15 mouse cellular contexts compared by ENCODE assay signal in genomic region chr10:61392584-61392983, GRCm38 (mm10). TPM values are rescaled to one million over a fixed set of nuclear protein-coding genes. Genes with fewer than 3 reads are reported as not detected.
"Had no signal": no experiment of that assay in that cellular context is flagged by ENCODE, and none has a peak within 500 bp of the region (broad histone marks: within the 10 kb centered on the region; RNA-seq: fewer than 3 reads in every experiment).

No protein-coding gene starts in this region.

- H3K4me1 ChIP-seq: midbrain, embryonic 15.5 days had no signal

- H3K4me2 ChIP-seq: limb, embryonic 12.5 days; liver, embryonic 13.5 days; midbrain, embryonic 11.5 days; midbrain, embryonic 15.5 days; neural tube, embryonic 12.5 days had no signal

- H3K36me3 ChIP-seq: limb, embryonic 12.5 days; liver, embryonic 13.5 days; midbrain, embryonic 15.5 days; neural tube, embryonic 12.5 days had no signal

- DNase-seq: kidney, adult 9 months; kidney, postnatal 4 days; liver; liver, embryonic 13.5 days; liver, postnatal 0 days; thymus, adult 2 months; thymus, postnatal 25 days had no signal

- H3K9ac ChIP-seq: limb, embryonic 12.5 days; liver, embryonic 13.5 days; liver, postnatal 0 days; midbrain, embryonic 15.5 days; neural tube, embryonic 12.5 days had no signal

- H3K9me3 ChIP-seq: limb, embryonic 12.5 days; liver, embryonic 13.5 days; midbrain, embryonic 15.5 days; neural tube, embryonic 12.5 days had no signal

- H3K27ac ChIP-seq: layer of hippocampus, adult 2 months; limb, embryonic 12.5 days; liver, embryonic 13.5 days; macrophage; midbrain, embryonic 15.5 days; neural tube, embryonic 12.5 days had no signal

- ATAC-seq: inflammation-experienced regulatory T-cells, adult 6 months; liver, postnatal 0 days; midbrain, embryonic 15.5 days had no signal

- H3K27me3 ChIP-seq: liver, embryonic 13.5 days; midbrain, embryonic 15.5 days; neural tube, embryonic 12.5 days had no signal

- H3K4me3 ChIP-seq: layer of hippocampus, adult 2 months; limb, embryonic 12.5 days; liver, embryonic 13.5 days; megakaryocyte, embryonic 14.5 days; midbrain, embryonic 15.5 days; neural tube, embryonic 12.5 days had no signal

RNA-seq across cellular contexts. Expression of gene Nodal, which starts 25.2 kb away (rescaled TPM):
- polyA plus RNA-seq: limb, embryonic 12.5 days; macrophage; midbrain, embryonic 11.5 days; neural tube, embryonic 12.5 days had no signal
